Mouse (Mus musculus): ENCODE results near the gene Cntf.

DNA sequence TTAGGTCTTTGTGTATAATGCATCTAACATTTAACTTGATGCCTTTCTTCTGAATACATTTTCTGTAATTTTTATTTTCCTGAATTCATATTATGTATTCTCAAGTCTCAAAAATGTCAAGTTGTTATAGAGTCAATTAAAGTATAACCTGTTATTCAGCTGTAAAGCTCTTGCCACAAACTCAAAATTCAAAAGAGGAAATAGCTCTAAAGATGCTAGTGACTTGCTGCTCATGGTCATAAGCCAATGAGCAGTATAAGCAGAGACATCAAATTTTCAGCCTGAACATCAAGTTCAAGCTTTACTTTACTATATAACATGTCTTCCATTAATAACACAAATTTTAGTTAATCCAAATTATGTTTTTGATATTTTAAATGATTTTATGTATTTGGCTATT is 26.9 kb upstream of the Cntf start:
- no peak for TF ChIP-seq CTCF (conservative IDR thresholded peaks at IDR 0.05 in 1 of 2, IDR thresholded peaks at IDR 0.05 in 1 of 2; ENCODE audit: low read depth in 2 of 2, low read length in 2 of 2)
- no peak for TF ChIP-seq POLR2A (IDR thresholded peaks at IDR 0.05; ENCODE audit: low read depth, low read length)
- no peak for TF ChIP-seq MAZ (IDR thresholded peaks at IDR 0.05; ENCODE audit: low read depth, low read length)
- no peak for TF ChIP-seq CHD2 (IDR thresholded peaks at IDR 0.05; ENCODE audit: low read length)
- no peak for TF ChIP-seq ZNF384 (IDR thresholded peaks at IDR 0.05; ENCODE audit: low read depth, low read length)
- TF ChIP-seq CHD1 (IDR thresholded peaks at IDR 0.05; ENCODE audit: low read depth, low read length), result no peak
- TF ChIP-seq USF1 (IDR thresholded peaks at IDR 0.05; ENCODE audit: low read depth, low read length), result no peak
- no peak for TF ChIP-seq GABPA (IDR thresholded peaks at IDR 0.05; ENCODE audit: insufficient replicate concordance, low read depth, low read length)
- TF ChIP-seq POLR2AphosphoS2 (IDR thresholded peaks at IDR 0.05; ENCODE audit: low read depth, low read length), result no peak
- TF ChIP-seq PAX5 (IDR thresholded peaks at IDR 0.05; ENCODE audit: low read length), result no peak
- no peak for TF ChIP-seq MAX (IDR thresholded peaks at IDR 0.05; ENCODE audit: low read length)
- TF ChIP-seq RAD21 (IDR thresholded peaks at IDR 0.05; ENCODE audit: low read depth, low read length), result no peak
- TF ChIP-seq UBTF (IDR thresholded peaks at IDR 0.05; ENCODE audit: low read depth, low read length), result no peak
- TF ChIP-seq ZC3H11A (IDR thresholded peaks at IDR 0.05; ENCODE audit: low read depth, low read length), result no peak

Measured in CH12.LX (cell line).